Mouse (Mus musculus): ENCODE data around the gene Dusp27. TPM values are rescaled to one million over a fixed set of nuclear protein-coding genes. Genes with fewer than 3 reads are reported as not detected.

Gene Dusp27
- total RNA-seq, 4 experiments from 2014 or later: 0.12 to 0.20 (median 0.20) TPM; not detected in 1

- no peak for DNase-seq (ENCODE audit: low spot score in 2 of 2)
Observed at GRCm38 (mm10) chr1:166102920-166103608, 24.7 kb downstream of the Dusp27 start.

GRCm38 (mm10) chr1:166098120-166098519 lies 29.6 kb downstream of the Dusp27 start:
- DNase-seq (ENCODE audit: low spot score in 2 of 2): no peak

GRCm38 (mm10) chr1:166094462-166094861 lies 33.3 kb downstream of the Dusp27 start:
- no peak for DNase-seq (ENCODE audit: low spot score in 2 of 2)

- DNase-seq (ENCODE audit: low spot score in 2 of 2): no peak
Observed at GRCm38 (mm10) chr1:166090306-166090705, 37.4 kb downstream of the Dusp27 start.

GRCm38 (mm10) chr1:166089739-166090138 lies 38.0 kb downstream of the Dusp27 start:
- no peak for DNase-seq (ENCODE audit: low spot score in 2 of 2)

- DNase-seq (ENCODE audit: low spot score in 2 of 2): no peak
Observed at GRCm38 (mm10) chr1:166089337-166089736, 38.4 kb downstream of the Dusp27 start.

GRCm38 (mm10) chr1:166088446-166089170 lies 39.1 kb downstream of the Dusp27 start:
- DNase-seq (ENCODE audit: low spot score in 2 of 2): no peak

- DNase-seq (ENCODE audit: low spot score in 2 of 2): no peak
Observed at GRCm38 (mm10) chr1:166077052-166077735, 50.5 kb downstream of the Dusp27 start.

- no peak for DNase-seq (ENCODE audit: low spot score in 2 of 2)
Observed at GRCm38 (mm10) chr1:166067856-166068440, 59.8 kb downstream of the Dusp27 start.

- DNase-seq (ENCODE audit: low spot score in 2 of 2): no peak
Observed at GRCm38 (mm10) chr1:166063870-166064269, 63.9 kb downstream of the Dusp27 start.

GRCm38 (mm10) chr1:166061532-166061931 lies 66.2 kb downstream of the Dusp27 start:
- no peak for DNase-seq (ENCODE audit: low spot score in 2 of 2)

GRCm38 (mm10) chr1:166060406-166060805 lies 67.3 kb downstream of the Dusp27 start:
- no peak for DNase-seq (ENCODE audit: low spot score in 2 of 2)

GRCm38 (mm10) chr1:166056098-166056756 lies 71.5 kb downstream of the Dusp27 start:
- DNase-seq (ENCODE audit: low spot score in 2 of 2): no peak

GRCm38 (mm10) chr1:166053285-166053955 lies 74.3 kb downstream of the Dusp27 start:
- no peak for DNase-seq (ENCODE audit: low spot score in 2 of 2)

GRCm38 (mm10) chr1:166049046-166049827 lies 78.5 kb downstream of the Dusp27 start:
- no peak for DNase-seq (ENCODE audit: low spot score in 2 of 2)

- no peak for DNase-seq (ENCODE audit: low spot score in 2 of 2)
Observed at GRCm38 (mm10) chr1:166048230-166048911, 79.4 kb downstream of the Dusp27 start.

All from layer of hippocampus, adult 8-10 months (tissue).